Mouse (Mus musculus) liver, adult 2 months (tissue): ENCODE measurements around the gene Pknox1. TPM values are rescaled to one million over a fixed set of nuclear protein-coding genes. Genes with fewer than 3 reads are reported as not detected.
A peak's percentile ranks its signal among the peaks of the same experiment; 100 is the strongest.
"Not testable (repeated sequence)": the region's sequence is repeated elsewhere in the genome, so short reads cannot be mapped to it uniquely, and the experiment has no call there.

Experiments
- DNase-seq: peaks from one replicate; pipeline ENCODE4 v3.0.0-alpha.2; 2011; ENCODE audit warnings: low read depth, low spot score; ENCODE audit errors: extremely low read depth
- H3K27ac ChIP-seq: fragments of 200-500 bp; replicated peaks from 2 replicates; pipeline ENCODE4 v1.5.1; 2012; ENCODE audit warnings: low read depth, mild to moderate bottlenecking, control low read depth, inconsistent platforms, low read length; ENCODE audit not compliant: insufficient read depth
- H3K27me3 ChIP-seq: fragments of 200-500 bp; 2 replicates; pipeline ENCODE4 v1.6.1; 2012; ENCODE audit warnings: mild to moderate bottlenecking, moderate library complexity, low read length, inconsistent platforms; ENCODE audit not compliant: control insufficient read depth, insufficient read depth
- H3K36me3 ChIP-seq: fragments of 200-500 bp; 2 replicates; pipeline ENCODE4 v1.6.1; 2012; ENCODE audit warnings: low read length, inconsistent platforms; ENCODE audit not compliant: control insufficient read depth, insufficient read depth
- H3K4me1 ChIP-seq: fragments of 200-500 bp; 2 replicates; pipeline ENCODE4 v1.6.1; 2011; ENCODE audit warnings: low read length; ENCODE audit not compliant: control insufficient read depth, insufficient read depth
- H3K4me3 ChIP-seq: fragments of 200-500 bp; 2 replicates; pipeline ENCODE4 v1.5.1; 2011; ENCODE audit warnings: low read depth, mild to moderate bottlenecking, control low read depth, low read length, moderate library complexity; ENCODE audit not compliant: insufficient read depth
- H3K79me2 ChIP-seq: fragments of 200-500 bp; 2 replicates; pipeline ENCODE4 v1.6.1; 2012; ENCODE audit warnings: inconsistent platforms, mild to moderate bottlenecking, low read length, moderate library complexity; ENCODE audit not compliant: control insufficient read depth, insufficient read depth
- H3K9ac ChIP-seq: fragments of 200-500 bp; 2 replicates; pipeline ENCODE4 v1.6.1; 2012; ENCODE audit warnings: low read depth, mild to moderate bottlenecking, control low read depth, inconsistent platforms, low read length
- CTCF ChIP-seq: fragments of 200-500 bp; IDR thresholded peaks from 2 replicates; pipeline ENCODE4 v1.5.1; 2011; ENCODE audit warnings: low read depth, low read length, control low read depth
- POLR2A ChIP-seq: fragments of 200-500 bp; IDR thresholded peaks from 2 replicates; pipeline ENCODE4 v1.6.1; 2011; ENCODE audit warnings: low read length, control low read depth; ENCODE audit not compliant: insufficient read depth; ENCODE audit errors: extremely low read depth
- WGBS: fragments of 180-500 bp; shearing (Covaris S2); methylation state at CpG from one replicate; pipeline ENCODE4 v1.1.7; 2018; 5-methylcytosine and 5-hydroxymethylcytosine counted together
- polyA plus RNA-seq: library from polyadenylated mRNA; depleted of rRNA; stranded (reverse); fragments of >200 nt; gene quantifications from 2 replicates; pipeline ENCODE4 v1.2.3, GENCODE M21; 2012
- total RNA-seq: library from RNA; depleted of rRNA; stranded (reverse); fragments of >200 nt; gene quantifications from 2 replicates; pipeline ENCODE4 v1.2.3, GENCODE M21; 2014

Pknox1 gene
- total and polyA plus RNA-seq, 2 experiments, result 10.3 to 10.7 TPM

- Histone ChIP-seq H3K27me3 (no peaks in the 10 kb centered on the region), H3K79me2 (no peaks in the 10 kb centered on the region), H3K9ac (no peak overlapping the region), H3K4me1 (no peaks in the 10 kb centered on the region), H3K27ac (no peak overlapping the region), H3K4me3 (no peak overlapping the region), H3K36me3 (peaks cover 20% of the 10 kb centered on the region; the same call in 1 of the 2 replicates)
- DNase-seq, result no peak
- TF ChIP-seq CTCF (no peak), POLR2A (no peak)
- WGBS, result 54% methylated on average over 7 of the region's 7 CpGs
These were observed 30.1 kb downstream of the Pknox1 start for GRCm38 (mm10) chr17:31594590-31594989.

GRCm38 (mm10) chr17:31595077-31595476, 30.5 kb downstream of the Pknox1 start:
- DNase-seq, result no peak
- H3K36me3 ChIP-seq, result peaks cover 20% of the 10 kb centered on the region; the same call in 1 of the 2 replicates
- no peak overlapping the region for H3K4me3 ChIP-seq
- no peaks in the 10 kb centered on the region for H3K79me2 ChIP-seq
- TF ChIP-seq CTCF (no peak), POLR2A (no peak)
- H3K27me3 ChIP-seq, result no peaks in the 10 kb centered on the region
- no peak overlapping the region for H3K9ac ChIP-seq
- no peak overlapping the region for H3K27ac ChIP-seq
- 90% methylated on average over 5 of the region's 5 CpGs for WGBS
- H3K4me1 ChIP-seq, result no peaks in the 10 kb centered on the region

GRCm38 (mm10) chr17:31597957-31598356, 33.4 kb downstream of the Pknox1 start:
- Histone ChIP-seq H3K36me3 (peaks cover 12% of the 10 kb centered on the region; the same call in 1 of the 2 replicates), H3K9ac (no peak overlapping the region), H3K27ac (no peak overlapping the region), H3K27me3 (no peaks in the 10 kb centered on the region), H3K4me1 (no peaks in the 10 kb centered on the region), H3K4me3 (no peak overlapping the region), H3K79me2 (no peaks in the 10 kb centered on the region)
- TF ChIP-seq CTCF (no peak), POLR2A (no peak)
- DNase-seq, result no peak
- WGBS, result 96% methylated on average over 9 of the region's 9 CpGs

- Histone ChIP-seq H3K4me1 (no peaks in the 10 kb centered on the region), H3K79me2 (no peaks in the 10 kb centered on the region), H3K4me3 (no peak overlapping the region), H3K27ac (no peak overlapping the region), H3K36me3 (peaks cover 12% of the 10 kb centered on the region; the same call in 1 of the 2 replicates), H3K27me3 (no peaks in the 10 kb centered on the region), H3K9ac (no peak overlapping the region)
- WGBS, result 66% methylated on average over 8 of the region's 8 CpGs
- TF ChIP-seq CTCF, result no peak
- no peak for TF ChIP-seq POLR2A
- DNase-seq, result peak; percentile 57
These were observed 34.1 kb downstream of the Pknox1 start for GRCm38 (mm10) chr17:31598593-31598992.

GRCm38 (mm10) chr17:31606424-31606823, 41.9 kb downstream of the Pknox1 start:
- H3K9ac ChIP-seq, result no peak overlapping the region

GRCm38 (mm10) chr17:31607256-31607951, 42.9 kb downstream of the Pknox1 start:
- Histone ChIP-seq H3K79me2 (no peaks in the 10 kb centered on the region), H3K36me3 (0 out of 2 replicates have a peak, but pooled peaks cover 3% of the 10 kb centered on the region), H3K9ac (no peak overlapping the region), H3K27me3 (no peaks in the 10 kb centered on the region), H3K27ac (peak overlapping the region; percentile 62), H3K4me3 (no peak overlapping the region), H3K4me1 (peaks cover 14% of the 10 kb centered on the region)
- 19% methylated on average over 8 of the region's 8 CpGs for WGBS
- peak; percentile 68 for DNase-seq
- no peak for TF ChIP-seq POLR2A
- TF ChIP-seq CTCF, result no peak

More at GRCm38 (mm10) chr17:31606424-31606823, 41.9 kb downstream of the Pknox1 start:
- DNase-seq, result no peak
- peak overlapping the region; percentile 62 for H3K27ac ChIP-seq
- H3K36me3 ChIP-seq, result 0 out of 2 replicates have a peak, but pooled peaks cover 3% of the 10 kb centered on the region
- WGBS, result 86% methylated on average over 7 of the region's 7 CpGs
- no peak overlapping the region for H3K4me3 ChIP-seq
- no peaks in the 10 kb centered on the region for H3K79me2 ChIP-seq
- peaks cover 14% of the 10 kb centered on the region for H3K4me1 ChIP-seq
- TF ChIP-seq CTCF (peak; percentile 68), POLR2A (no peak)
- H3K27me3 ChIP-seq, result no peaks in the 10 kb centered on the region

GRCm38 (mm10) chr17:31609173-31609572, 44.6 kb downstream of the Pknox1 start:
- Histone ChIP-seq H3K27ac (peak overlapping the region; percentile 51), H3K4me1 (peaks cover 14% of the 10 kb centered on the region)
- H3K79me2 ChIP-seq, H3K27me3 ChIP-seq, H3K36me3 ChIP-seq, H3K4me3 ChIP-seq, H3K9ac ChIP-seq: not testable (repeated sequence)
- WGBS, result 33% methylated on average over 3 of the region's 3 CpGs
- DNase-seq, result peak; percentile 61
